11 mouse cellular contexts compared by ENCODE assay signal in the genomic region with DNA sequence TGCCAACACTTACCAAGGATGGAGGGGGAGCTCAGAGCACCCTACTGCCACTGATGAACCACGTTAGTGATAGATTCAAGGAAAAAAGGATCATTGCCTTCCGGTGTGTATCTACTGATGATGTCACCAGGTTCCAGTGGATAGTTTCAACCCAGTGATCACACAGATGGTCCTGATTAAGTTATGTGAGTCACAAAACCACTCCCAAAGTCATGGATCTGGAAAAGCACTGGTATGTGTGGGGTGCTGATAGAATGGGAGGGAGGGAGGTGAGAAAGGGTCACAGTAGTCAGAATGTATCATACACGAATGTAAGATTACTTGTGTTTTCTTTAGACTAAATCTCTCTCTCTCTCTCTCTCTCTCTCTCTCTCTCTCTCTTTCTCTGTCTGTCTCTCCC.
"Had no signal": no experiment of that assay in that cellular context is flagged by ENCODE, and none has a peak within 500 bp of the region (broad histone marks: within the 10 kb centered on the region; RNA-seq: fewer than 3 reads in every experiment).

No protein-coding gene starts in this region.

- DNase-seq: gastrocnemius, postnatal 14 days; gastrocnemius, postnatal 36 days; heart, adult 18-20 months; heart, postnatal 4 days; kidney, adult 18-20 months; kidney, adult 8-10 months; kidney, postnatal 14 days; kidney, postnatal 36 days; layer of hippocampus, adult 9-11 months; layer of hippocampus, postnatal 36 days; left cerebral cortex, postnatal 4 days had no signal
